Mouse (Mus musculus): Measurements from ENCODE around the gene Chst10. TPM values are rescaled to one million over a fixed set of nuclear protein-coding genes. Genes with fewer than 3 reads are reported as not detected.

Chst10 gene
- polyA plus RNA-seq, 1 experiment from 2014 or later = 0.23 TPM

DNA sequence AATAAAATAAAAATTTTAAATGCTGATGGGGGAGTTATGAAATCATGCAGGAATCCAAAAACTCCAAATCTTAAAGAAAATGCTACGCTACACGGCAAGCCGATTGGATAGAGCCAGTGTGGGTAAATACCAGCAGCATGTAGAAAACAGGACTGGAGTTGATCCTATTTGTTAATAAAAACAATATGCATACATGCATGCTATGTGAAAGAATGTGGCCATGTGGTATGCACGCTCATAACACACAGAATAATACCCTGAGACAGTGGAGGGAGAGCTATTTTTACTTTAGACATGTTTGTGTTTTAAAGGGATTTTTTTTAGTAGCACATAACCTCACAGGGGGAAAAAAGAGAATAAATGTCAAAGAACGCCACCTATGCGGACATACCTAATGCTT is 9.2 kb downstream of the Chst10 start:
- H3K9ac ChIP-seq = no peak overlapping the region
- DNase-seq = no peak

DNA sequence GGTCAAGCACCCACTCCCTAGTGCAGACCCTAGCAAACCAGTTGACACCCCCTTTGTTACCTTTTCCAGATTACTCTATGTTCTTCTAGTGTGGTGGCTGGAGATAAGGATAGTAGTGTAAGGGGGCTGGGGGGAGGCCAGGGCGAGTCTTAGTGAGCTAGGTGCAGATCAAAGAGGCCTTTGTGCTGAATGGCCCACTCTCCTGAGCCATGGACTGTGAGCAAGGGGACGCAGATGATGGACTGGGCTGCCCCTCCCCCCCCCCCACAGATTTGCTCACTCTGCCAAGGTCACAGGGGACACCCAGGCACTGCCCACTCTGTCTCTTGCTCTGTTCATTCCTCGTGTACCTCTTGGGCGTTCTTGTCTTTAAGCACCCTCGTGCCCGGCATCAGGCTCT is 10.9 kb downstream of the Chst10 start:
- no peak overlapping the region for H3K27ac ChIP-seq
- no peak for ATAC-seq (ENCODE audit: low read depth)

More for the DNA sequence above, 9.2 kb downstream of the Chst10 start:
- H3K27ac ChIP-seq = no peak overlapping the region
- no peak overlapping the region for H3K4me2 ChIP-seq
- WGBS (ENCODE audit: insufficient replicate concordance) = 65% methylated on average over 6 of the region's 6 CpGs
- no peaks in the 10 kb centered on the region for H3K4me1 ChIP-seq (replicated peaks)
- no peaks in the 10 kb centered on the region for H3K36me3 ChIP-seq
- ATAC-seq (ENCODE audit: low read depth) = no peak
- H3K27me3 ChIP-seq = no peaks in the 10 kb centered on the region
- no peaks in the 10 kb centered on the region for H3K9me3 ChIP-seq (replicated peaks)
- H3K4me3 ChIP-seq (replicated peaks) = no peak overlapping the region

DNA sequence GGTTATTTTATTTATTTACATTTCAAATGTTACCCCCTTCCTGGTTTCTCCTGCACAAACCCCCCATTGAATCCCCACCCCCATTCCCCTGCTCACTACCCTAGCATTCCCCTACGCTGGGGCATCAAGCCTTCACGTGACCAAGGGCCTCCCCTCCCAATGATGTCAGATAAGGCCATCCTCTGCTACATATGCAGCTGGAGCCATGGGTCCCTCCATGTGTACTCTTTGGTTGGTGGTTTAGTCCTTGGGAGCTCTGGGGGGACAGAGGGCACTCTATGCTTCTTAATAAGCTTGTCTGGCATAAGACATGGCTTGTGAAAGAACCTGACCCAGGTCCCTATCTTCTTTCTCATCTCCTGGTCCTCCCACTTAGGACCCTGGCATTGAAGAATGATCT is 11.4 kb downstream of the Chst10 start:
- 37% methylated on average over 2 of the region's 2 CpGs for WGBS (ENCODE audit: insufficient replicate concordance)
- H3K4me3 ChIP-seq (replicated peaks) = no peak overlapping the region

More for the DNA sequence above, 10.9 kb downstream of the Chst10 start:
- Histone ChIP-seq H3K9ac (no peak overlapping the region), H3K4me2 (no peak overlapping the region), H3K9me3 (replicated peaks) (no peaks in the 10 kb centered on the region), H3K36me3 (no peaks in the 10 kb centered on the region), H3K4me3 (replicated peaks) (no peak overlapping the region), H3K27me3 (no peaks in the 10 kb centered on the region), H3K4me1 (replicated peaks) (no peaks in the 10 kb centered on the region)
- no peak for DNase-seq
- 41% methylated on average over 3 of the region's 6 CpGs for WGBS (ENCODE audit: insufficient replicate concordance)

GRCm38 (mm10) chr1:38885956-38886355 is 12.0 kb downstream of the Chst10 start:
- H3K4me2 ChIP-seq = no peak overlapping the region
- H3K9me3 ChIP-seq (replicated peaks) = no peaks in the 10 kb centered on the region
- H3K9ac ChIP-seq = no peak overlapping the region
- no peaks in the 10 kb centered on the region for H3K27me3 ChIP-seq
- no peak overlapping the region for H3K27ac ChIP-seq
- H3K36me3 ChIP-seq = no peaks in the 10 kb centered on the region
- H3K4me1 ChIP-seq (replicated peaks) = no peaks in the 10 kb centered on the region
- 36% methylated on average over 2 of the region's 2 CpGs for WGBS (ENCODE audit: insufficient replicate concordance)
- ATAC-seq (ENCODE audit: low read depth) (no peak), DNase-seq (no peak)
- no peak overlapping the region for H3K4me3 ChIP-seq (replicated peaks)

More for the DNA sequence above, 11.4 kb downstream of the Chst10 start:
- no peak overlapping the region for H3K9ac ChIP-seq
- DNase-seq (no peak), ATAC-seq (ENCODE audit: low read depth) (no peak)
- H3K27ac ChIP-seq = no peak overlapping the region
- no peaks in the 10 kb centered on the region for H3K36me3 ChIP-seq
- H3K27me3 ChIP-seq = no peaks in the 10 kb centered on the region
- H3K4me1 ChIP-seq (replicated peaks) = no peaks in the 10 kb centered on the region
- H3K4me2 ChIP-seq = no peak overlapping the region
- no peaks in the 10 kb centered on the region for H3K9me3 ChIP-seq (replicated peaks)

- no peak overlapping the region for H3K9ac ChIP-seq
- H3K4me3 ChIP-seq (replicated peaks) = no peak overlapping the region
- 57% methylated on average over 9 of the region's 9 CpGs for WGBS (ENCODE audit: insufficient replicate concordance)
- DNase-seq (no peak), ATAC-seq (ENCODE audit: low read depth) (no peak)
- H3K27ac ChIP-seq = no peak overlapping the region
- H3K36me3 ChIP-seq = no peaks in the 10 kb centered on the region
- H3K4me2 ChIP-seq = no peak overlapping the region
- no peaks in the 10 kb centered on the region for H3K27me3 ChIP-seq
- H3K4me1 ChIP-seq (replicated peaks) = no peaks in the 10 kb centered on the region
- H3K9me3 ChIP-seq (replicated peaks) = no peaks in the 10 kb centered on the region
Observed at GRCm38 (mm10) chr1:38883766-38884165, 14.2 kb downstream of the Chst10 start.

DNA sequence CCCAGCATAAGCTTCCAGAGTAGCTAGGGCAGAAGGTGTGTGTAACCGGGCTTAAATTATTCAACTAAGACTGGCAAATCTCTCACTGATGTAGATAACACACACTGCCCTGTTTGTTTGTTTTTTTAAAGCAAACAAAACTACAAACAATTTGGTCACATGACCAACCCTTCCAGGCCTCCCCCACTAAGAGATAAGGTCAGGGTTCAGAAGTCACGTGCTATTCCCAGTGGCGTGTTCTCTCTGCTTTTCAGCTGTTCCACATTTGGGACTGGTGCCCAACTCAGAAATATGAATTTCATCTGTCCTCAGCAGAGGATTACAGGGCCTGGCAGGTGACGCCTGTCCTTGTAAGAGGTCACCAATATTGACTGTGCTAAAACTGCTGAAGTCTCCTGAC is 15.2 kb downstream of the Chst10 start:
- H3K4me3 ChIP-seq (replicated peaks) = no peak overlapping the region
- no peaks in the 10 kb centered on the region for H3K36me3 ChIP-seq
- no peak overlapping the region for H3K4me2 ChIP-seq
- H3K9me3 ChIP-seq (replicated peaks) = no peaks in the 10 kb centered on the region
- H3K4me1 ChIP-seq (replicated peaks) = no peaks in the 10 kb centered on the region
- no peaks in the 10 kb centered on the region for H3K27me3 ChIP-seq
- ATAC-seq (ENCODE audit: low read depth) = no peak
- 72% methylated on average over 4 of the region's 4 CpGs for WGBS (ENCODE audit: insufficient replicate concordance)
- no peak overlapping the region for H3K9ac ChIP-seq
- DNase-seq = no peak
- no peak overlapping the region for H3K27ac ChIP-seq

DNA sequence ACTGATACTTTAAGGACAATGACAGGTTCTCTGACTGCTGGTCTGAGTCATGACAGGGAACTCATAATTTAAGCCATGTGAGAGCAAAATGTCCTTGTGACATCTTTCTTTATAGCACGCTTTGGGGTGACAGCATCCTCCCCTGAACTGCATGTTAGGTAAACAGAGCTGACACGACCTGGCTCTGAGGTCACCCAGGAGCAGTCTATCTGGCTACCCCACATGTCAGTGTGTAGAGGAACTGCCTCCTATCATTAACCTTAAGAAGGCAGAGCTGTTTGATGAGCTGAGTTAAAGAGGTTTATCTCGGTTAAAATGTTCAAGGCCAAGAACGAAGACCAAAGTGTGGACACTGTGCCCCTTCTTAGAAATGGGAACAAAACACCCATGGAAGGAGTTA is 16.6 kb downstream of the Chst10 start:
- Histone ChIP-seq H3K9me3 (replicated peaks) (no peaks in the 10 kb centered on the region), H3K27ac (no peak overlapping the region), H3K36me3 (no peaks in the 10 kb centered on the region), H3K4me2 (no peak overlapping the region), H3K9ac (no peak overlapping the region), H3K4me3 (replicated peaks) (no peak overlapping the region), H3K27me3 (no peaks in the 10 kb centered on the region), H3K4me1 (replicated peaks) (no peaks in the 10 kb centered on the region)
- DNase-seq (no peak), ATAC-seq (ENCODE audit: low read depth) (no peak)
- WGBS (ENCODE audit: insufficient replicate concordance) = 49% methylated on average over 4 of the region's 4 CpGs

DNA sequence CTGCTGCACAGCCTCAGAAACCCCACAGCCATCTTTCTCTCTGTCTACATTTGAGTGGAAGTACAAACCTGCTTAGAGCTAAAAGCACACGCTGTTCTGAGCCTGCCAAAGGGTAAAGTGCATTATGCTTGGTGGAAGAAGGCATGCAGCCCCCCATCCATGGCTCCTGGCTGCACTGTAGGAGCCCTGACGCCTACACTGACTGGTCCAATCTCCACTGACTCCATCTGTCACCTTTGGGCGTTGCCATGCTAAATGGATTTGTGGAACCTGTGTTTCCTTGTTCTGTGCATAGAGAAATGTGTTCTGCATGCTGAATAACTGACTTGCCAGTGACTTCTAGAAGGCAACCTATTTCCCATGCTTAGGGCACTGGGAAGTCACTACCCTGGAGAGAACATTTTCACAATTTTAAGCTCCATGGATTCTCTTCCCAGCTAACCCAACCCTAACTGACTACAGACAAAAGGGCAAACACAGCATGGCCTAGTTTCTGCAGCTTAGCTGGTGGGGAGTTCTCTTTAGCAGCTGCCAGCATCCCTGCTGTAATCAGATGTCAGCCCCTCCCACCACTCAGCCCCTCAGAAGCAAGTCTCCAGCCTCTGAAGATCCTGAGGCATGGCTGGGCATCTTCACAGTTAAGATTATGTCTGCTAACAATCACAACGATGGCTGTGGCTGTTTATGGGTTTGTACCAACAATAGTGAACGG is 21.1 kb downstream of the Chst10 start:
- DNase-seq (no peak), ATAC-seq (ENCODE audit: low read depth) (no peak)
- no peak overlapping the region for H3K4me2 ChIP-seq
- H3K9me3 ChIP-seq (replicated peaks) = no peaks in the 10 kb centered on the region
- H3K9ac ChIP-seq = no peak overlapping the region
- no peaks in the 10 kb centered on the region for H3K36me3 ChIP-seq
- no peaks in the 10 kb centered on the region for H3K4me1 ChIP-seq (replicated peaks)
- WGBS (ENCODE audit: insufficient replicate concordance) = 34% methylated on average over 5 of the region's 5 CpGs
- no peak overlapping the region for H3K27ac ChIP-seq
- H3K27me3 ChIP-seq = no peaks in the 10 kb centered on the region
- no peak overlapping the region for H3K4me3 ChIP-seq (replicated peaks)

DNA sequence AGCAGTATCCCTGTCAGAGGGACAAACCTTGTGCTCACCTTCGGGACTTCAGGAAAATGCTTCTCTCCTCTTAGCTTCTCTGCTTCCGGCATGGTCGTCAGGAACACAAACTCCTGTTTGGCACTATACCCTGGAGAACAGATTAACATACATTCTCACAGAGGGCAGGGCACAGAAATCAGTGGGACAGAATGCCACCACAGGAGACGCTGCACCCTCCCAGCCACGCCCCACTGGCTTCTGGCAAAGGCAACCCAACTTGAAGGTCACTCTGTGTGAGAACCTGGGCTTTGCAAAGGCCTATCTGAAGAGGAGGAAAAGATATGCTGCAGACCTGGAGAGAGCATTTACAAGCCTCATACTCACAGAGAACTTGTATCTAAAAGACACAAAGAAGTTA is 24.1 kb downstream of the Chst10 start:
- DNase-seq (no peak), ATAC-seq (ENCODE audit: low read depth) (no peak)
- H3K9me3 ChIP-seq (replicated peaks) = no peaks in the 10 kb centered on the region
- no peak overlapping the region for H3K4me3 ChIP-seq (replicated peaks)
- no peaks in the 10 kb centered on the region for H3K36me3 ChIP-seq
- no peak overlapping the region for H3K9ac ChIP-seq
- WGBS (ENCODE audit: insufficient replicate concordance) = 65% methylated on average over 5 of the region's 5 CpGs
- no peaks in the 10 kb centered on the region for H3K4me1 ChIP-seq (replicated peaks)
- no peak overlapping the region for H3K27ac ChIP-seq
- H3K27me3 ChIP-seq = no peaks in the 10 kb centered on the region
- no peak overlapping the region for H3K4me2 ChIP-seq

- ATAC-seq (ENCODE audit: low read depth) = no peak
- 67% methylated on average over 6 of the region's 6 CpGs for WGBS (ENCODE audit: insufficient replicate concordance)
Observed at GRCm38 (mm10) chr1:38871834-38872233, 26.1 kb downstream of the Chst10 start.

GRCm38 (mm10) chr1:38869398-38870195 is 28.4 kb downstream of the Chst10 start:
- H3K9me3 ChIP-seq (replicated peaks) = no peaks in the 10 kb centered on the region
- no peak overlapping the region for H3K9ac ChIP-seq
- no peak overlapping the region for H3K27ac ChIP-seq
- H3K27me3 ChIP-seq = no peaks in the 10 kb centered on the region
- H3K4me3 ChIP-seq (replicated peaks) = no peak overlapping the region
- H3K4me2 ChIP-seq = no peak overlapping the region
- H3K4me1 ChIP-seq (replicated peaks) = no peaks in the 10 kb centered on the region
- ATAC-seq (ENCODE audit: low read depth) = no peak
- 49% methylated on average over 13 of the region's 13 CpGs for WGBS (ENCODE audit: insufficient replicate concordance)
- H3K36me3 ChIP-seq = no peaks in the 10 kb centered on the region
- DNase-seq = no peak

More at GRCm38 (mm10) chr1:38871834-38872233, 26.1 kb downstream of the Chst10 start:
- Histone ChIP-seq H3K9ac (no peak overlapping the region), H3K4me1 (replicated peaks) (no peaks in the 10 kb centered on the region), H3K27ac (no peak overlapping the region), H3K4me2 (no peak overlapping the region), H3K27me3 (no peaks in the 10 kb centered on the region), H3K36me3 (no peaks in the 10 kb centered on the region), H3K9me3 (replicated peaks) (no peaks in the 10 kb centered on the region), H3K4me3 (replicated peaks) (no peak overlapping the region)
- no peak for DNase-seq

GRCm38 (mm10) chr1:38866242-38866641 is 31.7 kb downstream of the Chst10 start:
- H3K27me3 ChIP-seq = no peaks in the 10 kb centered on the region
- ATAC-seq (ENCODE audit: low read depth) (no peak), DNase-seq (no peak)
- no peak overlapping the region for H3K4me3 ChIP-seq (replicated peaks)
- no peak overlapping the region for H3K9ac ChIP-seq
- H3K4me1 ChIP-seq (replicated peaks) = no peaks in the 10 kb centered on the region
- no peaks in the 10 kb centered on the region for H3K9me3 ChIP-seq (replicated peaks)
- H3K4me2 ChIP-seq = no peak overlapping the region
- H3K27ac ChIP-seq = no peak overlapping the region
- WGBS (ENCODE audit: insufficient replicate concordance) = 59% methylated on average over 5 of the region's 5 CpGs
- H3K36me3 ChIP-seq = no peaks in the 10 kb centered on the region

Measured in liver, embryonic 13.5 days (tissue).